Mouse (Mus musculus) cerebellum, adult 11 months (tissue): ENCODE measurements at regions not wholly inside any gene's neighbourhood (a gene's known extent, or its start where the extent isn't known, plus 50 kb on each side); places are given as distances from the start of the nearest gene placed in this dataset.

Experiments used
- DNase-seq: peaks from one replicate; pipeline ENCODE4 v3.0.0; 2022

- DNase-seq: no peak
Observed at GRCm38 (mm10) chr17:88345433-88345832, 95.1 kb upstream of the Foxn2 start.

- DNase-seq: no peak
Observed at GRCm38 (mm10) chr17:88346896-88347295, 93.6 kb upstream of the Foxn2 start.

- no peak for DNase-seq
Observed at GRCm38 (mm10) chr17:88349825-88350460, 90.6 kb upstream of the Foxn2 start.

GRCm38 (mm10) chr17:88350986-88351385, 89.5 kb upstream of the Foxn2 start:
- DNase-seq: no peak

DNA sequence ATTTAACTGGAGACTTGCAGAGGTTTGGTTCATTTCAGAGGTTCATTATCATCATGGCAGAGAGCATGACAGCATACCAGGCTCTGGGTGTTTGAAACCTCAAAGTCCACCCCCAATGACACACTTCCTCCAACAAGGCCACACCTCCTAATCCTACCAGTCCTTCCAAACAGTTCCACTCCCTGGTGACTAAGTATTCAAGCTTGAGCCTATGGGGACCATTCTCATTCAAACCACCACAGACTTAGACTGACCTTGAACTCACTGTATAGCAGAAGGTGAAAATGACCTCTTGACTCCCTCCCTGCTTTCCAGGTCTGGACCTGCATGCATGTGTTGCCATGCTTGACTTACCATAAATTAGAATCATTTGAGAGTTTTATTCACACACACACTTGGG, 87.6 kb upstream of the Foxn2 start:
- DNase-seq: no peak

- DNase-seq: no peak
Observed at GRCm38 (mm10) chr17:88361161-88361560, 79.3 kb upstream of the Foxn2 start.

DNA sequence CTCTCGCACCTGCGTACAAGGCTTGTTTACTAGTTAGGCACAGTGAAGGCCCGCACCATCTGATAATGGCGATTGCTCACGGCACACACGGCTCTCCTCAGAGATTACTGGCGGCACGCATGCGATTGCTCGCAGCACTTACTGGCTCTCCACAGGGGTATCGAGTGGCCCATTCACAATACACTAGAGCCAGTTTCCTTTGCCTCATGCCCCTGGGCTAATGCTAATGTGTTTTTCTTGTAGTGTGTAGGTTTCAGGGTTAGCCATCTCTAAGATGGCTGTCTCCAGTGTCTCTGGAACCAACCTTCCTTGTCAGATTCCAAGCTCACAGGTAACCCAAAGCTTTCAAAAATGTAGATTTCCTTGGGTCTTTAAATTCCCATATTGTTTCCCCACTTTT, 78.1 kb upstream of the Foxn2 start:
- no peak for DNase-seq

DNA sequence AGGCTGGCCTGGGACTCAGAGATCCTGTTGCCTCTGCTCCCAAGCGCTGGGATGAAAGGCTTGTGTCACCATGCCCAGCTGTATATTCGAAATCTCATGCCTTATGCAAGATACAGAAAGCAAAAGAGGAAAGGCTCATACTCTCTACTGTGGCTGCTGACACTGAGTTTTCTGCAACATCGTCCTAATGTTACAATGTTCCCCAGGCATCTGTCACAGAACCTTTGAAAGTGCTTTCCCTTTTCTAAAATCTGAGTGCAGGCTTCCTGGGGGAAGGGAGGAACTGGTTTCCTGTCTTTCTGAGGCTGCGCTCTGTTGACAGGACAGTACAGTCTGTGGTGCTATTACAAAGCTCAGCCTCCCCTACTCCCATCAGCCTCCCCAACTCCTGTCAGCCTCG, 72.6 kb upstream of the Foxn2 start:
- DNase-seq: no peak

GRCm38 (mm10) chr17:88369971-88370370, 70.5 kb upstream of the Foxn2 start:
- no peak for DNase-seq

GRCm38 (mm10) chr17:88370676-88371075, 69.8 kb upstream of the Foxn2 start:
- no peak for DNase-seq

GRCm38 (mm10) chr17:88378505-88378904, 62.0 kb upstream of the Foxn2 start:
- no peak for DNase-seq

- DNase-seq: no peak
Observed at GRCm38 (mm10) chr17:88379389-88379788, 61.1 kb upstream of the Foxn2 start.

GRCm38 (mm10) chr17:88381106-88381505, 59.4 kb upstream of the Foxn2 start:
- DNase-seq: no peak

DNA sequence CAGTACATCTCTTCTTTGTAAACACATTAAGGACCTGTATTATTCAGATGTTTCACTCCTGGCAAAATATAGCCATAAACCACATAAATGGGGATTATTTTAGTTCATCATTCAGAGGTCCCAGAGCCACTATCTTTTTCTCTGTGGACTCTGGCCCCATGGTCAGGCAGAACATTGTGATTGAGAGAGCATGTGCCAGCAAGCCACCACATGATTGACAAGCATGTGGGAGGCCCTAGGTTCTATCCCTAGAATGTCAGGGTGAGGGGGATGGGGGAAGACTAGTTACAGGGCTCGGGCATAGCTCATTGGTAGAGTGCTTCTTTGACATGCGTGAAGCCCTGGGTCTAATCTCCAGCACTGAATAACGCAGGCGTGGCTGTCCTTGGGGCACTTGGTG, 57.1 kb upstream of the Foxn2 start:
- DNase-seq: no peak

DNA sequence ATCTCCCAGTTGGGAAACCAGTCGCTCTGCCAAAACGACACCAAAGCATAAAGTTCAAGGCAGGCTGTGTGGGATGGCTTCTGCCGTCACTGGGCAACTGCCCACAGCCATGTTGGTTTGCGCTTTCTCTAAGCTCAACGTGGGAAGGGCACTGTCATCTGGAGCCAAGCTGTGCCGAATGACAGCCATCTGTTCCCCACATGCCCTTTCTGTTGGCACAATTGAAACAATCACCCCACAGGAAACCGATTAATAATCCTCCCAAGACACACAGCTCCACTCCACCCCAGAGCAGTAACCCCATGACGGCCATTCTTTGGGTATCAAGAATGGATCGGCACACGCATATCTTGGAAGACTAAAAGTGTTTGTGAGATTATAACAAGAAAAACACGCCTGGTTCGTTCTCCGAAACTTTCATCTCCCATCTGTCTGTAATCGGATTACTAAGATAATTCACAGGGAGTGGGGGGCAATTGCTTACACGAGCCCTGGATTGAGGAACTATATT, 52.0 kb upstream of the Foxn2 start:
- DNase-seq: peak; percentile 88

DNA sequence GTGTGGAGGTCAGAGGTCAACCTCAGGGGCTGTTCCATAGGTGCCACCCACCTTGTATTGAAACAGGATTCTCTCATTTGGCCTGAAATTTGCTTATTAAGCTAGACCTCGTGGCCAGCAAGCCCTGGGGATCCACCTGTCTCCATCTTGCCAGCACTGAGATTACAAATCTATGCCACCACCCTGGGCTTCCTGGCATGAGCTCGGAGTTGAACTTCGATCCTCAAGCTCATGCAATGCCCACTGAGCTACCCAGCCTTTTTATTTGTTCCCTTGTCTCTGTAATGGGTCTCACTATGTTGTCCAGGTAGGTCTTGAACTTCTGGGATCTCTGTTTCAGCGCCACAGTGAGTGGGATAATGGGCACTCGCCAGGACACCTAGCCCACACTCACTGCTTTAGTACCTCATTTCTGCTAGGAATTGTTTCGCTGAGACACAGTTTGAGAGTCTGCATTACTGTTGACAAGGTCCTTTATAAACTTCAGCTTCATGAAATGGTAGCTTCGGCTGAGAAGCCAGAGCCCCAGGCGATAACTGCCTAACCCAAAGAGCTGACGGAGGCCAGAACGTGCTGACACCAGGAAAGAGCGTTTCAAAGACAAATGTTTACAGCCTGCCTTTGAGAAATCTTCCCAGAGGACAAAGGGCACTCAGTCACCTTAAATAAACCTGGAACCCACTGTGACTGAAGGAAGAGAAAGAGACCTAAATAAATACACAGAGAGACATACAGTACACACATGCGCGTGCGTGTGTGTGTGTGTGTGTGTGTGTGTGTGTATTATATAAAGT, 50.6 kb upstream of the Foxn2 start:
- DNase-seq: no peak
